Mouse (Mus musculus): ENCODE measurements around the gene Fbf1. TPM values are rescaled to one million over a fixed set of nuclear protein-coding genes. Genes with fewer than 3 reads are reported as not detected.
"Not testable (repeated sequence)": the region's sequence is repeated elsewhere in the genome, so short reads cannot be mapped to it uniquely, and the experiment has no call there.

Fbf1 gene
- total and polyA plus RNA-seq, 2 experiments = 4.5 to 9.0 TPM

- DNase-seq (ENCODE audit: extremely low read depth, low read depth, low spot score) = peak; percentile 49
- no peak overlapping the region for H3K9ac ChIP-seq (ENCODE audit: low read depth, low read length)
- 58% methylated on average over 16 of the region's 16 CpGs for WGBS
- H3K4me1 ChIP-seq (ENCODE audit: control insufficient read depth, insufficient read depth, low read length) = peaks cover 22% of the 10 kb centered on the region
- H3K27me3 ChIP-seq (ENCODE audit: control insufficient read depth, insufficient read depth, low read length) = no peaks in the 10 kb centered on the region
- no peak overlapping the region for H3K4me3 ChIP-seq (ENCODE audit: insufficient read depth, low read depth, low read length)
- no peaks in the 10 kb centered on the region for H3K79me2 ChIP-seq (ENCODE audit: control insufficient read depth, insufficient read depth, low read length)
- H3K27ac ChIP-seq (replicated peaks; ENCODE audit: insufficient read depth, low read depth, low read length) = peak overlapping the region; percentile 55
- TF ChIP-seq CTCF (IDR thresholded peaks at IDR 0.05; ENCODE audit: low read depth, low read length) (no peak), POLR2A (IDR thresholded peaks at IDR 0.05; ENCODE audit: extremely low read depth, insufficient read depth, low read length) (no peak)
- no peaks in the 10 kb centered on the region for H3K36me3 ChIP-seq (ENCODE audit: control insufficient read depth, insufficient read depth, low read length)
These were observed 74.0 kb downstream of the Fbf1 start for GRCm38 (mm10) chr11:116093771-116094565.

GRCm38 (mm10) chr11:116092959-116093358 is 75.0 kb downstream of the Fbf1 start:
- not testable (repeated sequence) for H3K4me3 ChIP-seq (ENCODE audit: insufficient read depth, low read depth, low read length); H3K27ac ChIP-seq (replicated peaks; ENCODE audit: insufficient read depth, low read depth, low read length); H3K36me3 ChIP-seq (ENCODE audit: control insufficient read depth, insufficient read depth, low read length); H3K27me3 ChIP-seq (ENCODE audit: control insufficient read depth, insufficient read depth, low read length); H3K9ac ChIP-seq (ENCODE audit: low read depth, low read length); H3K79me2 ChIP-seq (ENCODE audit: control insufficient read depth, insufficient read depth, low read length); DNase-seq (ENCODE audit: extremely low read depth, low read depth, low spot score)
- peaks cover 22% of the 10 kb centered on the region for H3K4me1 ChIP-seq (ENCODE audit: control insufficient read depth, insufficient read depth, low read length)
- WGBS = 89% methylated on average over 6 of the region's 6 CpGs

Other genes starting within 250 kb of the Fbf1 start
- gene Sap30bp, start 234.9 kb downstream of the Fbf1 start, total RNA-seq (2014; rRNA removed) = 12.8 and 16.0 TPM in 2 replicates
- 11.2 and 12.7 TPM in 2 replicates for gene Sap30bp, start 234.9 kb downstream of the Fbf1 start, polyA plus RNA-seq (2012; rRNA removed)
- gene Recql5, start 234.7 kb downstream of the Fbf1 start, total RNA-seq (2014; rRNA removed) = 6.0 and 8.2 TPM in 2 replicates
- gene Recql5, start 234.7 kb downstream of the Fbf1 start, polyA plus RNA-seq (2012; rRNA removed) = 10.0 and 12.3 TPM in 2 replicates
- gene Itgb4, start 193.5 kb downstream of the Fbf1 start, total RNA-seq (2014; rRNA removed) = 0.34 and 0.65 TPM in 2 replicates
- gene Itgb4, start 193.5 kb downstream of the Fbf1 start, polyA plus RNA-seq (2012; rRNA removed) = 0.18 and 0.25 TPM in 2 replicates
- 49.5 and 53.0 TPM in 2 replicates for gene Galk1, start 155.4 kb downstream of the Fbf1 start, total RNA-seq (2014; rRNA removed)
- gene Galk1, start 155.4 kb downstream of the Fbf1 start, polyA plus RNA-seq (2012; rRNA removed) = 74.7 and 79.6 TPM in 2 replicates
- gene H3f3b, start 140.2 kb downstream of the Fbf1 start, total RNA-seq (2014; rRNA removed) = 116 and 163 TPM in 2 replicates
- gene H3f3b, start 140.2 kb downstream of the Fbf1 start, polyA plus RNA-seq (2012; rRNA removed) = 56.2 and 59.9 TPM in 2 replicates
- 4.3 and 5.2 TPM in 2 replicates for gene Unk, start 137.8 kb downstream of the Fbf1 start, total RNA-seq (2014; rRNA removed)
- gene Unk, start 137.8 kb downstream of the Fbf1 start, polyA plus RNA-seq (2012; rRNA removed) = 8.9 and 13.8 TPM in 2 replicates
- 0.37 and 0.87 TPM in 2 replicates for gene Unc13d, start 90.2 kb downstream of the Fbf1 start, total RNA-seq (2014; rRNA removed)
- gene Unc13d, start 90.2 kb downstream of the Fbf1 start, polyA plus RNA-seq (2012; rRNA removed) = 0.54 and 1.4 TPM in 2 replicates
- gene Wbp2, start 81.2 kb downstream of the Fbf1 start, total RNA-seq (2014; rRNA removed) = 14.8 and 24.8 TPM in 2 replicates
- 166 and 179 TPM in 2 replicates for gene Wbp2, start 81.2 kb downstream of the Fbf1 start, polyA plus RNA-seq (2012; rRNA removed)
- gene Trim47, start 41.0 kb downstream of the Fbf1 start, total RNA-seq (2014; rRNA removed) = 2.9 and 6.6 TPM in 2 replicates
- gene Trim47, start 41.0 kb downstream of the Fbf1 start, polyA plus RNA-seq (2012; rRNA removed) = 4.2 and 4.6 TPM in 2 replicates
- gene Trim65, start 37.0 kb downstream of the Fbf1 start, total RNA-seq (2014; rRNA removed) = 3.9 and 5.8 TPM in 2 replicates
- gene Trim65, start 37.0 kb downstream of the Fbf1 start, polyA plus RNA-seq (2012; rRNA removed) = 7.7 and 8.3 TPM in 2 replicates
- gene Mrpl38, start 29.3 kb downstream of the Fbf1 start, total RNA-seq (2014; rRNA removed) = 26.4 and 40.2 TPM in 2 replicates
- 63.7 and 77.7 TPM in 2 replicates for gene Mrpl38, start 29.3 kb downstream of the Fbf1 start, polyA plus RNA-seq (2012; rRNA removed)
- 3.0 and 5.3 TPM in 2 replicates for gene Ten1, start 30.7 kb upstream of the Fbf1 start, total RNA-seq (2014; rRNA removed)
- gene Ten1, start 30.7 kb upstream of the Fbf1 start, polyA plus RNA-seq (2012; rRNA removed) = 2.3 and 3.0 TPM in 2 replicates
- 994 and 1,028 TPM in 2 replicates for gene Acox1, start 30.9 kb upstream of the Fbf1 start, total RNA-seq (2014; rRNA removed)
- 683 and 720 TPM in 2 replicates for gene Acox1, start 30.9 kb upstream of the Fbf1 start, polyA plus RNA-seq (2012; rRNA removed)
- 0.07 and 0.18 TPM in 2 replicates for gene Evpl, start 69.9 kb upstream of the Fbf1 start, total RNA-seq (2014; rRNA removed)
- gene Evpl, start 69.9 kb upstream of the Fbf1 start, polyA plus RNA-seq (2012; rRNA removed) = 0.12 and 0.16 TPM in 2 replicates
- 19.9 and 25.2 TPM in 2 replicates for gene Srp68, start 106.1 kb upstream of the Fbf1 start, total RNA-seq (2014; rRNA removed)
- 32.6 and 36.3 TPM in 2 replicates for gene Srp68, start 106.1 kb upstream of the Fbf1 start, polyA plus RNA-seq (2012; rRNA removed)
- gene Galr2, start 112.8 kb upstream of the Fbf1 start, total RNA-seq (2014; rRNA removed) = not detected in 2 replicates
- gene Galr2, start 112.8 kb upstream of the Fbf1 start, polyA plus RNA-seq (2012; rRNA removed) = not detected in 2 replicates
- gene Exoc7, start 139.1 kb upstream of the Fbf1 start, total RNA-seq (2014; rRNA removed) = 15.9 and 19.5 TPM in 2 replicates
- gene Exoc7, start 139.1 kb upstream of the Fbf1 start, polyA plus RNA-seq (2012; rRNA removed) = 18.9 and 19.5 TPM in 2 replicates
- 0.09 and 0.20 TPM in 2 replicates for gene Foxj1, start 167.2 kb upstream of the Fbf1 start, total RNA-seq (2014; rRNA removed)
- gene Foxj1, start 167.2 kb upstream of the Fbf1 start, polyA plus RNA-seq (2012; rRNA removed) = 0.21 and 0.26 TPM in 2 replicates
- 1.0 and 1.3 TPM in 2 replicates for gene Rnf157, start 244.9 kb upstream of the Fbf1 start, total RNA-seq (2014; rRNA removed)
- 0.75 and 0.87 TPM in 2 replicates for gene Rnf157, start 244.9 kb upstream of the Fbf1 start, polyA plus RNA-seq (2012; rRNA removed)

All from liver, adult 2 months (tissue).